ENCODE assay signal across 10 mouse cellular contexts in the genomic region with DNA sequence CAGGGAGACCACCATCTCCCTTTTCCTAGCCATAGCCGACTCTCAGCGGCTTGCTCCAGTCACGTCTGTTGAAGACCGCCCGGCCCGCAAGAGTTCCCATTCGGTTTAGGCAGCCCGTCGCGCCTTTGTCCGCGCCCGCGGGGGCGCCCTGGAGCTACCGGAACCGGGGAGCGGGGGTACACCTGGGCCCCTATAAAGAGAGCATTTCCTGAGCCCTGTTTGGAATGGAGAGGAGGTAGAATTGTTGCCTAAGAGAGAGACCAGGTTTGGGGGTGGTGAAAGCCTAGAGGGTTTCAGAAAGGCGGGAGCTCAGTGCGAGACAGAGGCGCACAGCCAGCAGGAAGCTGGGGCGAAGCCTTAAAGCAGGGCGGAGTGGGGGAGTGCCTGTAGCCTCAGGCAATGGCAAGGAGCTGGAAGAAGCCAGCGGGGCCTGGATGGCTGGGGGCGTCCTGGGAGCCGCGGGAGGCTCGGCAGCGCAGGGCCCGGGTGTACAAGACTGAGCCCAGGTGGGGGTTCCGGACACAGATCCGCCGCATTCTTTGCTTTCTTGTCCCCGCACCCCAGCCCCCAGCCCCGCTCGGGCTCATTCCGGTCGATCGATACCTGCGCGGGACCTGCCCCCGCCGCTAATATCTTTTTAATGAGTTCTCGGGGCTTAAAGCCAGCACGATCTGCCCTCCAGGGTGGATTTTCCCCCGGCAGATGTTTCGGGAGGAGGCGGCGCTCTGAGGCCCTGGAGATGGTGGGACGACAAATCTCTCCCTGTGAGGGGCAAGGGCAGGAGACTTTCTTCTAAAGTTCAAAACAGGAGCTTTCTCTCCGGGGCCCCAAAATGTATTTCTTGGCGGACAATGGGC. TPM values are rescaled to one million over a fixed set of nuclear protein-coding genes. Genes with fewer than 3 reads are reported as not detected.
A peak's percentile ranks its signal among the peaks of the same experiment; 100 is the strongest.
DNase-seq lines count a peak whose midpoint lies in the region; ATAC-seq lines count a peak whose summit lies in the region.
"Had no signal": no experiment of that assay in that cellular context is flagged by ENCODE, and none has a peak within 500 bp of the region (broad histone marks: within the 10 kb centered on the region; RNA-seq: fewer than 3 reads in every experiment).

No protein-coding gene starts in this region.

- H3K9me3 ChIP-seq in intestine, embryonic 14.5 days (ENCODE audit: control insufficient read depth, low read length) = no peaks in the 10 kb centered on the region
- no peaks in the 10 kb centered on the region for H3K9me3 ChIP-seq in neural tube, embryonic 13.5 days

- 2% methylated on average over 46 of the region's 52 CpGs for WGBS in intestine, embryonic 14.5 days
- WGBS in neural tube, embryonic 13.5 days = under 1% methylated on average over 47 of the region's 52 CpGs

- H3K4me2 ChIP-seq in intestine, embryonic 14.5 days (ENCODE audit: low read length) = peak overlapping the region; percentile 30
- H3K4me2 ChIP-seq in neural tube, embryonic 13.5 days = peak overlapping the region; percentile 53

- H3K27me3 ChIP-seq in intestine, embryonic 14.5 days (replicated peaks; ENCODE audit: control insufficient read depth, insufficient read depth, low read length) = peaks cover 92% of the 10 kb centered on the region
- H3K27me3 ChIP-seq in neural tube, embryonic 13.5 days = peaks cover 100% of the 10 kb centered on the region

- H3K4me1 ChIP-seq in intestine, embryonic 14.5 days (replicated peaks; ENCODE audit: control insufficient read depth, insufficient read depth, low read length) = peaks cover 15% of the 10 kb centered on the region
- peaks cover 51% of the 10 kb centered on the region for H3K4me1 ChIP-seq in neural tube, embryonic 13.5 days (replicated peaks)

- DNase-seq in kidney, adult 18-20 months = peak; percentile 8
- no peak for DNase-seq in kidney, postnatal 14 days
- peak; percentile 37 for DNase-seq in embryo, embryonic 9.5 days (ENCODE audit: extremely low spot score)
- DNase-seq in intestine, embryonic 14.5 days (ENCODE audit: low spot score) = peak; percentile 70
- DNase-seq in adrenal gland, postnatal 10 days = no peak
- DNase-seq: cerebellum, adult 8-10 months; kidney, adult 2 months had no signal

- no peak for ATAC-seq in intestine, embryonic 14.5 days (replicated peaks; ENCODE audit: low FRiP score, low TSS enrichment, low read depth)
- no peak for ATAC-seq in neural tube, embryonic 13.5 days (ENCODE audit: low read depth)
- no peak for ATAC-seq in megakaryocyte progenitor cell, adult 5-6 weeks (replicated peaks; ENCODE audit: poor library complexity)
- no peak for ATAC-seq in activated CD4-positive, CD25-positive, alpha-beta regulatory T cell, adult 4 months

- H3K4me3 ChIP-seq in intestine, embryonic 14.5 days (ENCODE audit: low read depth, low read length) = peak overlapping the region; percentile 16; the same call in 1 of the 2 replicates
- peak overlapping the region; percentile 42 for H3K4me3 ChIP-seq in neural tube, embryonic 13.5 days

- no peak overlapping the region for H3K9ac ChIP-seq in intestine, embryonic 14.5 days (ENCODE audit: low read length)
- peak overlapping the region; percentile 66 for H3K9ac ChIP-seq in neural tube, embryonic 13.5 days

- H3K27ac ChIP-seq in intestine, embryonic 14.5 days (ENCODE audit: low read depth) = no peak overlapping the region
- peak overlapping the region; percentile 86 for H3K27ac ChIP-seq in neural tube, embryonic 13.5 days (replicated peaks)

- H3K36me3 ChIP-seq in intestine, embryonic 14.5 days (ENCODE audit: control insufficient read depth, insufficient read depth, low read length) = no peaks in the 10 kb centered on the region
- no peaks in the 10 kb centered on the region for H3K36me3 ChIP-seq in neural tube, embryonic 13.5 days

RNA-seq across cellular contexts. Expression of a gene that starts 4.3 kb away (rescaled TPM):
- not detected in 2 replicates for polyA plus RNA-seq in intestine, embryonic 14.5 days (2014; fragmentation: Nextera tagmentation; extraction: Ambion mirVana)
- polyA plus RNA-seq in neural tube, embryonic 13.5 days (2015; fragmentation: Nextera tagmentation; extraction: Ambion mirVana) = 36.4 and 45.9 TPM in 2 replicates
- not detected in 2 replicates for total RNA-seq in megakaryocyte progenitor cell, adult 5-6 weeks (2015)
- total RNA-seq in megakaryocyte progenitor cell, adult 5-6 weeks (2017) = not detected in 2 replicates
- total RNA-seq in adrenal gland, postnatal 10 days (2021) = not detected
- not detected for polyA plus RNA-seq in activated CD4-positive, CD25-positive, alpha-beta regulatory T cell, adult 4 months (2017; shearing (Covaris generic))
- polyA plus RNA-seq: kidney, adult 2 months had no signal

RNA-seq across cellular contexts. Expression of a gene that starts 35.0 kb away (rescaled TPM):
- 65.4 and 70.7 TPM in 2 replicates for polyA plus RNA-seq in intestine, embryonic 14.5 days (2014; fragmentation: Nextera tagmentation; extraction: Ambion mirVana)
- 41.9 and 42.6 TPM in 2 replicates for polyA plus RNA-seq in neural tube, embryonic 13.5 days (2015; fragmentation: Nextera tagmentation; extraction: Ambion mirVana)
- 46.7 and 48.2 TPM in 2 replicates for total RNA-seq in megakaryocyte progenitor cell, adult 5-6 weeks (2015)
- 74.1 and 74.6 TPM in 2 replicates for total RNA-seq in megakaryocyte progenitor cell, adult 5-6 weeks (2017)
- total RNA-seq in adrenal gland, postnatal 10 days (2021) = 10 to 100 TPM; 20.9 to 23.0 TPM
- 10 to 100 TPM; 36.2 to 47.9 TPM for polyA plus RNA-seq in activated CD4-positive, CD25-positive, alpha-beta regulatory T cell, adult 4 months (2017; shearing (Covaris generic))

RNA-seq across cellular contexts. Expression of a gene that starts 52.7 kb away (rescaled TPM):
- polyA plus RNA-seq in intestine, embryonic 14.5 days (2014; fragmentation: Nextera tagmentation; extraction: Ambion mirVana) = 48.1 and 49.8 TPM in 2 replicates
- 19.3 and 21.6 TPM in 2 replicates for polyA plus RNA-seq in neural tube, embryonic 13.5 days (2015; fragmentation: Nextera tagmentation; extraction: Ambion mirVana)
- 25.1 and 32.6 TPM in 2 replicates for total RNA-seq in megakaryocyte progenitor cell, adult 5-6 weeks (2015)
- 20.0 and 24.3 TPM in 2 replicates for total RNA-seq in megakaryocyte progenitor cell, adult 5-6 weeks (2017)
- total RNA-seq in adrenal gland, postnatal 10 days (2021) = 10 to 100 TPM; 54.7 to 73.2 TPM
- polyA plus RNA-seq in activated CD4-positive, CD25-positive, alpha-beta regulatory T cell, adult 4 months (2017; shearing (Covaris generic)) = 1 to 10 TPM; 7.4 to 8.1 TPM

Comparison
In these comparisons a context has a peak if more than half of its experiments do, and no peak if none do; other contexts are left out.
1. DNase-seq: peak in kidney, adult 18-20 months (single experiment), embryo, embryonic 9.5 days (single experiment) and intestine, embryonic 14.5 days (single experiment); none in kidney, postnatal 14 days (single experiment) and adrenal gland, postnatal 10 days (single experiment).
2. RNA of a gene that starts 4.3 kb away (polyA plus RNA-seq): 36.4 to 45.9 TPM in neural tube, embryonic 13.5 days; not detected in intestine, embryonic 14.5 days and not detected in activated CD4-positive, CD25-positive, alpha-beta regulatory T cell, adult 4 months; every median in the first group is over 10 times any median in the second.